Mouse (Mus musculus) gastrocnemius, postnatal 36 days (tissue): ENCODE measurements at regions not wholly inside any gene's neighbourhood (a gene's known extent, or its start where the extent isn't known, plus 50 kb on each side); places are given as distances from the start of the nearest gene placed in this dataset.

Source experiments
- DNase-seq, 2 experiments: peaks; one replicate each; pipeline ENCODE4 v3.0.0; 2022
- intact Hi-C: fragments of 180-260 bp; cut with DNase I; formaldehyde crosslinking; loops from one replicate; pipeline ENCODE4 v1.15.1; 2025

DNA sequence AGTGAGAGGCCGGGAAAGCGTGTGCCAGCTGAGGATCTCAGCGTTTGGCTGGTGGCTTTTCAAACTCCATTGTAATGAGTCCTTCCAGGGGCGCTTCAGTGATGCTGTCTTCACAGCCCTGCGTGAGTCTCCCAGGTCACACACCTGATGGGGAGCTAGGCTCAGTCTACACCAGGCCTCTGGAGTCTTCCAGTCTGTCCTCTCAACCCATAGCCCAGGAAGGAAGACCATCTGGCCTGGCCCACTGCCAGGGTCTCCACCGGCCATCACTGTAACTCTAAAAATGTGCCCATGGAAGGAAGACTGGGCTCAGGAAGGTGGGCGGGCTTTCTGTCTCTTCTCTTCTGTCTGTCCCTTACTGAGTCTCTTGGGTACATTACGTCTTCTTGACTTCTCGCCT is 50.2 kb upstream of the Hes1 start:
- DNase-seq: no peak
- intact Hi-C loops: loop anchor here (2.0 to 5.0 kb wide), 2 partner anchors 45 to 173 kb away; no protein-coding TSS in a partner anchor
